Mouse (Mus musculus): ENCODE results near the gene Trim66. TPM values are rescaled to one million over a fixed set of nuclear protein-coding genes. Genes with fewer than 3 reads are reported as not detected.

Trim66 gene
- total RNA-seq (2021) = under 1 TPM; 0.02 to 0.12 TPM
- long read RNA-seq, experiment 1 = 0 reads
- long read RNA-seq, experiment 2 = 0 reads

- no peak for DNase-seq
- intact Hi-C loops (cut with DNase I) = no loop called here
Observed at GRCm38 (mm10) chr7:109508034-109508433, at the start of gene Trim66. TSS of gene Trim66 (minus strand) at chr7:109508134.

- DNase-seq = no peak
- intact Hi-C loops (cut with DNase I) = no loop called here
Observed at GRCm38 (mm10) chr7:109546726-109547125, 38.8 kb upstream of the Trim66 start.

- intact Hi-C loops (cut with DNase I) = no loop called here
- DNase-seq = no peak
Observed at GRCm38 (mm10) chr7:109546186-109546585, 38.3 kb upstream of the Trim66 start.

- peak; percentile 32 to 35 for DNase-seq
- intact Hi-C loops (cut with DNase I) = no loop called here
Observed at GRCm38 (mm10) chr7:109545255-109545993, 37.5 kb upstream of the Trim66 start.

GRCm38 (mm10) chr7:109544792-109545191 lies 36.9 kb upstream of the Trim66 start:
- no peak for DNase-seq
- intact Hi-C loops (cut with DNase I) = no loop called here

GRCm38 (mm10) chr7:109542364-109542628 lies 34.4 kb upstream of the Trim66 start:
- DNase-seq = no peak
- intact Hi-C loops (cut with DNase I) = no loop called here

GRCm38 (mm10) chr7:109541609-109542363 lies 33.9 kb upstream of the Trim66 start:
- no peak for DNase-seq
- intact Hi-C loops (cut with DNase I) = no loop called here

GRCm38 (mm10) chr7:109540902-109541301 lies 33.0 kb upstream of the Trim66 start:
- no peak for DNase-seq
- intact Hi-C loops (cut with DNase I) = no loop called here

GRCm38 (mm10) chr7:109536451-109536946 lies 28.6 kb upstream of the Trim66 start:
- DNase-seq = peak; percentile 73 to 74
- intact Hi-C loops (cut with DNase I) = loop anchor here (5.0 to 10.0 kb wide), 2 partner anchors 41 to 358 kb away; no protein-coding TSS in a partner anchor

- no peak for DNase-seq
- intact Hi-C loops (cut with DNase I) = loop anchor here (5.0 to 10.0 kb wide), 2 partner anchors 42 to 360 kb away; no protein-coding TSS in a partner anchor
Observed at GRCm38 (mm10) chr7:109534921-109535320, 27.0 kb upstream of the Trim66 start.

GRCm38 (mm10) chr7:109533888-109534287 lies 26.0 kb upstream of the Trim66 start:
- intact Hi-C loops (cut with DNase I) = loop anchor here (10.0 kb wide), 1 partner anchor 361 kb away; no protein-coding TSS in a partner anchor
- DNase-seq = no peak

GRCm38 (mm10) chr7:109533129-109533528 lies 25.2 kb upstream of the Trim66 start:
- no peak for DNase-seq
- intact Hi-C loops (cut with DNase I) = loop anchor here (10.0 kb wide), 1 partner anchor 362 kb away; no protein-coding TSS in a partner anchor

- no peak for DNase-seq
- intact Hi-C loops (cut with DNase I) = loop anchor here (10.0 kb wide), 1 partner anchor 362 kb away; no protein-coding TSS in a partner anchor
Observed at GRCm38 (mm10) chr7:109532691-109533090, 24.8 kb upstream of the Trim66 start.

- no peak for DNase-seq
- intact Hi-C loops (cut with DNase I) = loop anchor here (10.0 kb wide), 1 partner anchor 363 kb away; no protein-coding TSS in a partner anchor
Observed at GRCm38 (mm10) chr7:109531501-109531900, 23.6 kb upstream of the Trim66 start.

GRCm38 (mm10) chr7:109529741-109530140 lies 21.8 kb upstream of the Trim66 start:
- intact Hi-C loops (cut with DNase I) = loop anchor here (2.0 to 10.0 kb wide), 2 partner anchors 189 to 365 kb away; no protein-coding TSS in a partner anchor
- no peak for DNase-seq

GRCm38 (mm10) chr7:109528356-109528755 lies 20.4 kb upstream of the Trim66 start:
- intact Hi-C loops (cut with DNase I) = loop anchor here (1.0 to 2.0 kb wide), 2 partner anchors 90 to 190 kb away; no protein-coding TSS in a partner anchor
- DNase-seq = peak; percentile 74 to 80

- DNase-seq = no peak
- intact Hi-C loops (cut with DNase I) = no loop called here
Observed at GRCm38 (mm10) chr7:109527536-109527935, 19.6 kb upstream of the Trim66 start.

GRCm38 (mm10) chr7:109525740-109526663 lies 18.1 kb upstream of the Trim66 start:
- intact Hi-C loops (cut with DNase I) = no loop called here
- DNase-seq = no peak

GRCm38 (mm10) chr7:109524763-109525162 lies 16.8 kb upstream of the Trim66 start:
- intact Hi-C loops (cut with DNase I) = no loop called here

GRCm38 (mm10) chr7:109524442-109524744 lies 16.5 kb upstream of the Trim66 start:
- intact Hi-C loops (cut with DNase I) = no loop called here
- no peak for DNase-seq

More at GRCm38 (mm10) chr7:109524763-109525162, 16.8 kb upstream of the Trim66 start:
- no peak for DNase-seq

All from heart, postnatal 14 days (tissue).